Mouse (Mus musculus): ENCODE measurements around the gene Abtb2.

- TF ChIP-seq CTCF (IDR thresholded peaks at IDR 0.05; ENCODE audit: extremely low read depth, insufficient read depth, insufficient read length, insufficient replicate concordance) (no peak), POLR2A (IDR thresholded peaks at IDR 0.05; ENCODE audit: low read depth, low read length) (no peak)
Measured at GRCm38 (mm10) chr2:103755458-103756085, 189.5 kb downstream of the Abtb2 start.
